10 mouse cellular contexts compared by ENCODE assay signal in the genomic region with DNA sequence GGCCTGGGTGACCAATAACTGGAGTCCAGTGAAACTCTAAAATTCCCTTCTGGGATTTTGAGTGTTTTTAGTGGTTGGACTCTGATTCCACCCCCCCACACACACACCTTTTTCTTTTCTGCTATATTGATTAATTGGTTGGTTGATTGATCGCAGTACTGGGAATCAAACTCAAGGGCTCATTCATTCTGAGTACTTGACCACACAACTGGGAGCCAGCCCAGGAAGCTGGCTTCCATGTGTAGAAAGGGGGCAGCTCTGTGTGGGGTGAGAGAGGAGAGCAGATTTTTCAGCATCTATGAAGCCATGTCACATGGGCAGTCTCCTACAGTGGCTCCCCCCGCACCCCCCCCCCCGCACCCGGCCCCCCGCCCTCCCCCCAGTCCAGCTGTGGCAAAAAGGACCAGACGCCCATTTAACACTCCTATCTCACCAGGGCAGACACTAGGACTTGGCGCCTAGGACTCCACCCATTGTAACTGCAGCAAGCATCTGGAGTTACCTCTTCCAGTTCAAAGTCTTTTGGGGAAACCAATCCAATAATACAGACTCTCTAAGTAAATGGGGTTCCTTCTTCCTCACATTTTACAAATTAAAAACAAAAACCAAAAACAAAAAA. TPM values are rescaled to one million over a fixed set of nuclear protein-coding genes. Genes with fewer than 3 reads are reported as not detected.
DNase-seq lines count a peak whose midpoint lies in the region; ATAC-seq lines count a peak whose summit lies in the region.
"Had no signal": no experiment of that assay in that cellular context is flagged by ENCODE, and none has a peak within 500 bp of the region (broad histone marks: within the 10 kb centered on the region; RNA-seq: fewer than 3 reads in every experiment).

No protein-coding gene starts in this region.

- H3K36me3 ChIP-seq in forebrain, embryonic 10.5 days (replicated peaks), result no peaks in the 10 kb centered on the region
- H3K36me3 ChIP-seq in forebrain, embryonic 15.5 days, result no peaks in the 10 kb centered on the region
- no peaks in the 10 kb centered on the region for H3K36me3 ChIP-seq in lung, embryonic 15.5 days
- no peaks in the 10 kb centered on the region for H3K36me3 ChIP-seq in limb, embryonic 11.5 days (ENCODE audit: control insufficient read depth, insufficient read depth, low read length)
- H3K36me3 ChIP-seq: midbrain, embryonic 12.5 days had no signal

- H3K9ac ChIP-seq in forebrain, embryonic 15.5 days (replicated peaks), result no peak overlapping the region
- no peak overlapping the region for H3K9ac ChIP-seq in lung, embryonic 15.5 days
- H3K9ac ChIP-seq in limb, embryonic 11.5 days (ENCODE audit: low read length), result no peak overlapping the region
- H3K9ac ChIP-seq: midbrain, embryonic 12.5 days had no signal

- no peak for ATAC-seq in forebrain, embryonic 15.5 days (replicated peaks)
- ATAC-seq in lung, embryonic 15.5 days (ENCODE audit: borderline replicate concordance, extremely low read depth, low FRiP score, low TSS enrichment), result peak; percentile 28; the same call in 1 of the 2 replicates
- ATAC-seq in limb, embryonic 11.5 days (ENCODE audit: insufficient number of reproducible peaks, low FRiP score, low TSS enrichment, low read depth), result no peak

- DNase-seq in forebrain, embryonic 10.5 days (ENCODE audit: extremely low spot score, low spot score), result no peak
- no peak for DNase-seq in lung, postnatal 4 days
- DNase-seq in limb, embryonic 11.5 days (ENCODE audit: low spot score), result no peak
- DNase-seq in spleen, postnatal 36 days (ENCODE audit: low spot score in 2 of 2), result peak; percentile 24 to 67
- no peak for DNase-seq in right cerebral cortex, postnatal 25 days
- no peak for DNase-seq in right cerebral cortex, postnatal 10 days (ENCODE audit: low spot score in 2 of 2)
- DNase-seq: kidney, adult 9 months had no signal

- 54% methylated on average over 7 of the region's 7 CpGs for WGBS in forebrain, embryonic 10.5 days
- 59% methylated on average over 7 of the region's 7 CpGs for WGBS in forebrain, embryonic 15.5 days
- WGBS in lung, embryonic 15.5 days, result 23% methylated on average over 5 of the region's 7 CpGs
- WGBS in limb, embryonic 11.5 days, result 16% methylated on average over 7 of the region's 7 CpGs

- H3K27me3 ChIP-seq in forebrain, embryonic 10.5 days (ENCODE audit: poor library complexity, severe bottlenecking), result peaks cover 5% of the 10 kb centered on the region; the same call in 1 of the 2 replicates
- H3K27me3 ChIP-seq in forebrain, embryonic 15.5 days, result no peaks in the 10 kb centered on the region
- no peaks in the 10 kb centered on the region for H3K27me3 ChIP-seq in lung, embryonic 15.5 days
- no peaks in the 10 kb centered on the region for H3K27me3 ChIP-seq in limb, embryonic 11.5 days (ENCODE audit: control insufficient read depth, insufficient read depth, low read length)
- H3K27me3 ChIP-seq: midbrain, embryonic 12.5 days had no signal

- H3K27ac ChIP-seq in forebrain, embryonic 10.5 days, result peak overlapping the region; percentile 77
- no peak overlapping the region for H3K27ac ChIP-seq in forebrain, embryonic 15.5 days (replicated peaks)
- peak overlapping the region; percentile 95 for H3K27ac ChIP-seq in lung, embryonic 15.5 days
- no peak overlapping the region for H3K27ac ChIP-seq in limb, embryonic 11.5 days (replicated peaks; ENCODE audit: low read depth, low read length)
- H3K27ac ChIP-seq: midbrain, embryonic 12.5 days had no signal

- H3K4me2 ChIP-seq in forebrain, embryonic 15.5 days (replicated peaks), result no peak overlapping the region
- H3K4me2 ChIP-seq in lung, embryonic 15.5 days, result peak overlapping the region; percentile 82
- peak overlapping the region; percentile 15; the same call in 1 of the 2 replicates for H3K4me2 ChIP-seq in limb, embryonic 11.5 days (ENCODE audit: low read depth, severe bottlenecking)

- no peaks in the 10 kb centered on the region for H3K9me3 ChIP-seq in forebrain, embryonic 10.5 days
- H3K9me3 ChIP-seq in forebrain, embryonic 15.5 days, result no peaks in the 10 kb centered on the region
- H3K9me3 ChIP-seq in lung, embryonic 15.5 days, result no peaks in the 10 kb centered on the region
- no peaks in the 10 kb centered on the region for H3K9me3 ChIP-seq in limb, embryonic 11.5 days (ENCODE audit: control insufficient read depth, low read length)
- H3K9me3 ChIP-seq: midbrain, embryonic 12.5 days had no signal

- H3K4me3 ChIP-seq in forebrain, embryonic 10.5 days, result no peak overlapping the region
- no peak overlapping the region for H3K4me3 ChIP-seq in forebrain, embryonic 15.5 days
- H3K4me3 ChIP-seq in lung, embryonic 15.5 days, result no peak overlapping the region
- H3K4me3 ChIP-seq in limb, embryonic 11.5 days (ENCODE audit: low read depth, low read length), result no peak overlapping the region

- peaks cover 20% of the 10 kb centered on the region for H3K4me1 ChIP-seq in forebrain, embryonic 10.5 days
- H3K4me1 ChIP-seq in forebrain, embryonic 15.5 days, result peaks cover 18% of the 10 kb centered on the region
- peaks cover 37% of the 10 kb centered on the region for H3K4me1 ChIP-seq in lung, embryonic 15.5 days
- H3K4me1 ChIP-seq in limb, embryonic 11.5 days (ENCODE audit: control insufficient read depth, insufficient read depth, low read length), result peaks cover 7% of the 10 kb centered on the region

RNA-seq across cellular contexts. Expression of gene Cdkl1, which starts 31.7 kb away (rescaled TPM):
- 0.44 and 1.1 TPM in 2 replicates for polyA plus RNA-seq in forebrain, embryonic 10.5 days (2016; fragmentation: Nextera tagmentation; extraction: Ambion mirVana)
- 3.6 and 5.6 TPM in 2 replicates for polyA plus RNA-seq in forebrain, embryonic 15.5 days (2015; fragmentation: Nextera tagmentation; extraction: Ambion mirVana)
- 1.4 and 1.6 TPM in 2 replicates for polyA plus RNA-seq in lung, embryonic 15.5 days (2015; fragmentation: Nextera tagmentation; extraction: Ambion mirVana)
- 0.85 and 1.3 TPM in 2 replicates for polyA plus RNA-seq in limb, embryonic 11.5 days (2014; fragmentation: Nextera tagmentation; extraction: Ambion mirVana)

RNA-seq across cellular contexts. Expression of gene Atp5s, which starts 34.6 kb away (rescaled TPM):
- 20.4 and 21.6 TPM in 2 replicates for polyA plus RNA-seq in forebrain, embryonic 10.5 days (2016; fragmentation: Nextera tagmentation; extraction: Ambion mirVana)
- polyA plus RNA-seq in forebrain, embryonic 15.5 days (2015; fragmentation: Nextera tagmentation; extraction: Ambion mirVana), result 24.3 and 25.9 TPM in 2 replicates
- 28.3 and 30.0 TPM in 2 replicates for polyA plus RNA-seq in lung, embryonic 15.5 days (2015; fragmentation: Nextera tagmentation; extraction: Ambion mirVana)
- polyA plus RNA-seq in limb, embryonic 11.5 days (2014; fragmentation: Nextera tagmentation; extraction: Ambion mirVana), result 25.4 and 25.6 TPM in 2 replicates

RNA-seq across cellular contexts. Expression of gene L2hgdh, which starts 34.7 kb away (rescaled TPM):
- 20.4 and 21.0 TPM in 2 replicates for polyA plus RNA-seq in forebrain, embryonic 10.5 days (2016; fragmentation: Nextera tagmentation; extraction: Ambion mirVana)
- polyA plus RNA-seq in forebrain, embryonic 15.5 days (2015; fragmentation: Nextera tagmentation; extraction: Ambion mirVana), result 12.5 and 14.4 TPM in 2 replicates
- 14.6 and 14.9 TPM in 2 replicates for polyA plus RNA-seq in lung, embryonic 15.5 days (2015; fragmentation: Nextera tagmentation; extraction: Ambion mirVana)
- 19.6 and 19.7 TPM in 2 replicates for polyA plus RNA-seq in limb, embryonic 11.5 days (2014; fragmentation: Nextera tagmentation; extraction: Ambion mirVana)

Comparison
In these comparisons a context has a peak if more than half of its experiments do, and no peak if none do; other contexts are left out.
1. H3K27ac ChIP-seq: peak in forebrain, embryonic 10.5 days (single experiment) and lung, embryonic 15.5 days (single experiment); none in forebrain, embryonic 15.5 days (single experiment) and limb, embryonic 11.5 days (single experiment).
2. DNase-seq: peak in spleen, postnatal 36 days (2 of 2); none in forebrain, embryonic 10.5 days (single experiment), lung, postnatal 4 days (0 of 2), limb, embryonic 11.5 days (single experiment), right cerebral cortex, postnatal 25 days (single experiment) and right cerebral cortex, postnatal 10 days (0 of 2).